Mouse (Mus musculus) cortical plate, adult 2 months (tissue): ENCODE data around the gene Col16a1.

Experiments used
- CTCF ChIP-seq: fragments of 200-500 bp; IDR thresholded peaks from 2 replicates; pipeline ENCODE4 v1.5.1; 2011; ENCODE audit warnings: mild to moderate bottlenecking, control low read depth, low read length; ENCODE audit not compliant: insufficient read depth; ENCODE audit errors: extremely low read depth
- POLR2A ChIP-seq: fragments of 200-500 bp; IDR thresholded peaks from 2 replicates; pipeline ENCODE4 v1.6.1; 2011; ENCODE audit warnings: mild to moderate bottlenecking, low read length, control low read depth; ENCODE audit not compliant: insufficient read depth; ENCODE audit errors: extremely low read depth

DNA sequence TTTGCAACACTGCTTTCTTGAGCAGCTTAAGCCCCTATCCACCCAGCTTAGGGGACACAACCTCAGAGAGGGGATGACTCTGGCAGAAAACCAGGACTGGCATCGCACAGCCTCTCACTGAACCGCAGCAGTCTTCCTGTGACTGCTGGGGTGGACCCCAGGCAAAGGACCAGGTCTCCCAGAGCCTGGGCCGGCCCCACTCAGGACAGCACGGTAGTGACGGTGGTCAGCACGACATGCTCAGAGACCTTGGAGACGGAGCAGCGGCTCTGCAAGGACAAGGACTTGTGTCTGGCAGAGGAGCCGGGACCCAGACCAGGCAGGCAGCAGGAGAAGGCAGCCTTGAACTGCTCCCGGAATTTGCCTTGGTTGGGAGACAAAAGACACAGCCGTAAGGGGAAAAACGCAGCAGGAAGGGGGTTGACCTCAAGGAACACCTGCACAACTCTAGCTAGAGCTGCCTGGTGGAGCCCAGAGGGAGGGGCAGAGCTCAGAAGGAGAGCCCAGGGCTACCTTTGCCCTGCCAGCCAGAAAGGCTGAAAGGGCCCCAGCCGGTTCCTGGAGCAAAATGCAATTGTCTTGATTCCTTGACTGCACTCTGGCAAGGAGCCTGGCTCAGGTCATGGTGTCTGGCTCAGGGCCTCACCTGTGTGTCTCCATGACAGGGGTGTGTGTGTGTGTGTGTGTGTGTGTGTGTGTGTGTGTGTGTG is 83.2 kb downstream of the Col16a1 start:
- no peak for TF ChIP-seq CTCF
- no peak for TF ChIP-seq POLR2A
